Mouse (Mus musculus): ENCODE measurements at regions not wholly inside any gene's neighbourhood (a gene's known extent, or its start where the extent isn't known, plus 50 kb on each side); places are given as distances from the start of the nearest gene placed in this dataset. TPM values are rescaled to one million over a fixed set of nuclear protein-coding genes. Genes with fewer than 3 reads are reported as not detected.

DNA sequence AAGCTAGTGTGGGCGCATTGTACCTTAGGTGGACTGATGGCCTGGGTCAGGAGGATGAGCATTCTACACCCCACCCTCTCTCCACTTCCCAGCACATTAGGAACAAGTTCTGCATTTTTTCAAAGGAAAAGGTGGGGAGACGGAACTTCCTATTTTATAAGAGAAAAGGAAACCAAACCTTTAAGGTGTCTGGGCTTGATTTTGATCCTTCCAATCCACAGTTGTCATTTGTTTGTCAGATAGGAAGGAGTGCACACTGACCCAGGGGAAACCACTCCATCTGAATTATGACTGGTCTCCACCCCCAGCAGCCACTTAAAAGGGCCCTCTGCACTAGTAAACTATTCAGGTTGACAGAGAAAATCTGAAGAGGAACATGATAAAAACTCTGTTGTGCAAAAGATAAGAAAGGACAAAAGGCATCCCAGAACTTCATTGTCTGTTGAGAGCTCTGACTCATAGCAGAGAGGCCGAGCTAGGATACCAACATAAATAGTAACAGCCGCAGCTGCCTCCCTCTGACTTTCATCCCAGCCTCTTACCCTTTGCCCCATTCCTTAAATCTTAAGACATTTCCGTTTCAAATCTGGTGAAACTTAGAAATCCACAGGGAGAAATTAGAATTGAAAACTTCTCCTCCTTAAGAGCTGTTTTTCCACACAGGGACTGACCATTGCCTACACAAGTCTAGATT is 54.2 kb upstream of the Adgrl4 start:
- no peak overlapping the region for H3K27ac ChIP-seq
- H3K9ac ChIP-seq: no peak overlapping the region
- H3K4me1 ChIP-seq: no peaks in the 10 kb centered on the region
- ATAC-seq (ENCODE audit: insufficient number of reproducible peaks, low FRiP score, low TSS enrichment, low read depth): no peak
- H3K9me3 ChIP-seq: no peaks in the 10 kb centered on the region
- WGBS: 58% methylated on average over 5 of the region's 5 CpGs
- H3K27me3 ChIP-seq: no peaks in the 10 kb centered on the region
- no peak overlapping the region for H3K4me3 ChIP-seq
- H3K36me3 ChIP-seq: no peaks in the 10 kb centered on the region
- no peak overlapping the region for H3K4me2 ChIP-seq

DNA sequence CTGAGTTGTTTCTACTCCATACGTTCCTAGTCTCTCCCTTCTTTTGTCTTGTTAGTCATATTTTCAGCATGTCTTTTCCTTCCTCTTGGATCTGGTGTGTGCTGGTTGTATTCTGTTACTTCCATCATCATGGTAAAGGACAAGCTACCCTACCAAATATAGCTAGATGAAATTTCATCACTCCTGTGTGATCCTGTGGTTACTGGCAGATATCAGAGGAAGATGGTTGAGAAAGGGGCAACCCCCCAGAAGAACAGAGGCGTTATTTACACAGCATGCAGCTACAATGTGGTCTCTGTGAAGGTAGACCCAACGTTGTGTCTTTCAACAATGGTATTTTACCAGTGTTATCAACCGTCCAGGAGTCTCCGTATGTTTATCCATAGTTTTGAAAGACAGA is 52.8 kb upstream of the Adgrl4 start:
- H3K4me3 ChIP-seq: no peak overlapping the region
- H3K4me1 ChIP-seq: no peaks in the 10 kb centered on the region
- H3K36me3 ChIP-seq: no peaks in the 10 kb centered on the region
- H3K9ac ChIP-seq: no peak overlapping the region
- 85% methylated on average over 5 of the region's 5 CpGs for WGBS
- H3K27me3 ChIP-seq: no peaks in the 10 kb centered on the region
- no peak overlapping the region for H3K4me2 ChIP-seq
- no peaks in the 10 kb centered on the region for H3K9me3 ChIP-seq
- H3K27ac ChIP-seq: no peak overlapping the region
- no peak for ATAC-seq (ENCODE audit: insufficient number of reproducible peaks, low FRiP score, low TSS enrichment, low read depth)

DNA sequence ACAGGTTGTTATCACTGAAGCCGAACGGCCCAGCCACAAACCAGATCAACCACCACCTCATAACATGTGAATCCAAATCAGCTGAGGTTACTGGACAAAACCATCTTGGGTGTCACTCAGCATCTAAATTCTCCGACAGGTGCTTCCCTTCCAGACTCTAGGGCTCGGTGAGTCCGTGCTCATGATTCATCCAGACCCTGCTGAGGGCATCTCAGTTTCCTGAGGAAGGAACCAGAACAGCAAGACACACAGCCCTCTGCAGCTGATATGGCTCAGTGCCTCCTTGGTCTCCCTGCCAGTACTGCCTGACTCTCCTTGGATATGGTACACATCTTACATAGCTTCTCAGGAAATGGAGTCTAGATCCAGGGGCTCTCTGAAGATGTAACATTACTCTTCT is 51.6 kb upstream of the Adgrl4 start:
- ATAC-seq (ENCODE audit: insufficient number of reproducible peaks, low FRiP score, low TSS enrichment, low read depth): no peak
- Histone ChIP-seq H3K9me3 (no peaks in the 10 kb centered on the region), H3K27ac (no peak overlapping the region), H3K4me2 (no peak overlapping the region), H3K36me3 (no peaks in the 10 kb centered on the region), H3K9ac (no peak overlapping the region), H3K4me1 (no peaks in the 10 kb centered on the region), H3K27me3 (no peaks in the 10 kb centered on the region), H3K4me3 (no peak overlapping the region)
- WGBS: 77% methylated on average over 5 of the region's 5 CpGs

Small RNAs in the stretch of these regions (microRNA-seq; reads per million reads assigned to microRNA genes)
- not detected for gene Mir3963
